8 mouse cellular contexts compared by ENCODE assay signal in genomic region chr5:118214012-118214411, GRCm38 (mm10). TPM values are rescaled to one million over a fixed set of nuclear protein-coding genes. Genes with fewer than 3 reads are reported as not detected.
DNase-seq lines count a peak whose midpoint lies in the region; ATAC-seq and TF ChIP-seq lines count a peak whose summit lies in the region.

No protein-coding gene starts in this region.

- no peaks in the 10 kb centered on the region for H3K27me3 ChIP-seq in forebrain, embryonic 11.5 days (ENCODE audit: control insufficient read depth, insufficient read depth, low read length)
- no peaks in the 10 kb centered on the region for H3K27me3 ChIP-seq in intestine, embryonic 14.5 days (replicated peaks; ENCODE audit: control insufficient read depth, insufficient read depth, low read length)
- H3K27me3 ChIP-seq in neural tube, embryonic 13.5 days, result no peaks in the 10 kb centered on the region

- no peak for TF ChIP-seq CTCF in layer of hippocampus, adult 2 months (conservative IDR thresholded peaks at IDR 0.05)

- peak overlapping the region; percentile 82 for H3K27ac ChIP-seq in layer of hippocampus, adult 2 months
- H3K27ac ChIP-seq in forebrain, embryonic 11.5 days (ENCODE audit: low read depth, low read length), result no peak overlapping the region
- no peak overlapping the region for H3K27ac ChIP-seq in intestine, embryonic 14.5 days (ENCODE audit: low read depth)
- peak overlapping the region; percentile 46 for H3K27ac ChIP-seq in neural tube, embryonic 13.5 days (replicated peaks)

- 17% methylated on average over 5 of the region's 5 CpGs for WGBS in forebrain, embryonic 11.5 days
- WGBS in intestine, embryonic 14.5 days, result 21% methylated on average over 5 of the region's 5 CpGs
- 23% methylated on average over 5 of the region's 5 CpGs for WGBS in neural tube, embryonic 13.5 days

- peak overlapping the region; percentile 34 for H3K4me3 ChIP-seq in layer of hippocampus, adult 2 months
- peak overlapping the region; percentile 30; the same call in 1 of the 2 replicates for H3K4me3 ChIP-seq in forebrain, embryonic 11.5 days (ENCODE audit: low read depth, low read length)
- peak overlapping the region; percentile 32 for H3K4me3 ChIP-seq in intestine, embryonic 14.5 days (ENCODE audit: low read depth, low read length)
- H3K4me3 ChIP-seq in neural tube, embryonic 13.5 days, result peak overlapping the region; percentile 31

- no peak for DNase-seq in layer of hippocampus, adult 2 months (ENCODE audit: low spot score in 2 of 2)
- no peak for DNase-seq in layer of hippocampus, postnatal 36 days
- DNase-seq in forebrain, embryonic 11.5 days (ENCODE audit: low spot score), result no peak
- DNase-seq in intestine, embryonic 14.5 days (ENCODE audit: low spot score), result peak; percentile 57
- DNase-seq in adrenal gland, postnatal 10 days, result no peak
- DNase-seq in layer of hippocampus, adult 9-10 months (ENCODE audit: low spot score), result no peak
- DNase-seq in left cerebral cortex, adult 9 months (ENCODE audit: low spot score in 2 of 2), result no peak

- H3K4me1 ChIP-seq in forebrain, embryonic 11.5 days (replicated peaks; ENCODE audit: control insufficient read depth, insufficient read depth, low read length), result peaks cover 7% of the 10 kb centered on the region; the same call in 1 of the 2 replicates
- H3K4me1 ChIP-seq in intestine, embryonic 14.5 days (replicated peaks; ENCODE audit: control insufficient read depth, insufficient read depth, low read length), result peaks cover 9% of the 10 kb centered on the region
- H3K4me1 ChIP-seq in neural tube, embryonic 13.5 days (replicated peaks), result peaks cover 38% of the 10 kb centered on the region

- peak overlapping the region; percentile 9; the same call in 1 of the 2 replicates for H3K9ac ChIP-seq in forebrain, embryonic 11.5 days (ENCODE audit: low read length)
- H3K9ac ChIP-seq in intestine, embryonic 14.5 days (ENCODE audit: low read length), result peak overlapping the region; percentile 37
- H3K9ac ChIP-seq in neural tube, embryonic 13.5 days, result peak overlapping the region; percentile 64

- H3K36me3 ChIP-seq in forebrain, embryonic 11.5 days (ENCODE audit: control insufficient read depth, insufficient read depth, low read length), result no peaks in the 10 kb centered on the region; the same call in 1 of the 2 replicates
- no peaks in the 10 kb centered on the region for H3K36me3 ChIP-seq in intestine, embryonic 14.5 days (ENCODE audit: control insufficient read depth, insufficient read depth, low read length)
- H3K36me3 ChIP-seq in neural tube, embryonic 13.5 days, result peaks cover 22% of the 10 kb centered on the region

- H3K9me3 ChIP-seq in forebrain, embryonic 11.5 days (ENCODE audit: control insufficient read depth, low read length), result no peaks in the 10 kb centered on the region
- H3K9me3 ChIP-seq in intestine, embryonic 14.5 days (ENCODE audit: control insufficient read depth, low read length), result no peaks in the 10 kb centered on the region
- H3K9me3 ChIP-seq in neural tube, embryonic 13.5 days, result no peaks in the 10 kb centered on the region

- ATAC-seq in forebrain, embryonic 11.5 days (replicated peaks; ENCODE audit: low FRiP score), result peak; percentile 36
- 0 out of 2 replicates have a peak, but pooled peaks have one; percentile 18 for ATAC-seq in intestine, embryonic 14.5 days (replicated peaks; ENCODE audit: low FRiP score, low TSS enrichment, low read depth)
- ATAC-seq in neural tube, embryonic 13.5 days (ENCODE audit: low read depth), result 0 out of 2 replicates have a peak, but pooled peaks have one; percentile 13

- peak overlapping the region; percentile 69; the same call in 1 of the 2 replicates for H3K4me2 ChIP-seq in forebrain, embryonic 11.5 days (ENCODE audit: low read depth, low read length, severe bottlenecking)
- H3K4me2 ChIP-seq in intestine, embryonic 14.5 days (ENCODE audit: low read length), result peak overlapping the region; percentile 64
- peak overlapping the region; percentile 63 for H3K4me2 ChIP-seq in neural tube, embryonic 13.5 days

RNA-seq across cellular contexts. Expression of gene Rnft2, which starts 30.9 kb away (rescaled TPM):
- total RNA-seq in layer of hippocampus, adult 2 months (2021), result 10 to 100 TPM; 68.1 to 71.9 TPM
- total RNA-seq in layer of hippocampus, postnatal 36 days (2021), result 10 to 100 TPM; 71.5 to 72.2 TPM
- 6.2 and 7.8 TPM in 2 replicates for polyA plus RNA-seq in forebrain, embryonic 11.5 days (2014; fragmentation: Nextera tagmentation; extraction: Ambion mirVana)
- 2.5 and 2.7 TPM in 2 replicates for polyA plus RNA-seq in intestine, embryonic 14.5 days (2014; fragmentation: Nextera tagmentation; extraction: Ambion mirVana)
- polyA plus RNA-seq in neural tube, embryonic 13.5 days (2015; fragmentation: Nextera tagmentation; extraction: Ambion mirVana), result 9.7 and 14.1 TPM in 2 replicates
- 1 to 10 TPM; 4.0 to 5.5 TPM for total RNA-seq in adrenal gland, postnatal 10 days (2021)

RNA-seq across cellular contexts. Expression of gene 2410131K14Rik, which starts 31.0 kb away (rescaled TPM):
- 10 to 100 TPM; 13.8 to 14.5 TPM for total RNA-seq in layer of hippocampus, adult 2 months (2021)
- total RNA-seq in layer of hippocampus, postnatal 36 days (2021), result 10 to 100 TPM; 16.5 to 16.7 TPM
- 11.8 and 13.0 TPM in 2 replicates for polyA plus RNA-seq in forebrain, embryonic 11.5 days (2014; fragmentation: Nextera tagmentation; extraction: Ambion mirVana)
- polyA plus RNA-seq in intestine, embryonic 14.5 days (2014; fragmentation: Nextera tagmentation; extraction: Ambion mirVana), result 8.5 and 9.2 TPM in 2 replicates
- 13.6 and 14.9 TPM in 2 replicates for polyA plus RNA-seq in neural tube, embryonic 13.5 days (2015; fragmentation: Nextera tagmentation; extraction: Ambion mirVana)
- total RNA-seq in adrenal gland, postnatal 10 days (2021), result 1 to 10 TPM; 7.7 to 8.6 TPM

RNA-seq across cellular contexts. Expression of gene Hrk, which starts 49.6 kb away (rescaled TPM):
- total RNA-seq in layer of hippocampus, adult 2 months (2021), result 10 to 100 TPM; 35.1 to 38.4 TPM
- 10 to 100 TPM; 38.0 to 40.2 TPM for total RNA-seq in layer of hippocampus, postnatal 36 days (2021)
- 0.09 and 0.20 TPM in 2 replicates for polyA plus RNA-seq in forebrain, embryonic 11.5 days (2014; fragmentation: Nextera tagmentation; extraction: Ambion mirVana)
- 0.22 and 0.28 TPM in 2 replicates for polyA plus RNA-seq in intestine, embryonic 14.5 days (2014; fragmentation: Nextera tagmentation; extraction: Ambion mirVana)
- 3.3 and 3.4 TPM in 2 replicates for polyA plus RNA-seq in neural tube, embryonic 13.5 days (2015; fragmentation: Nextera tagmentation; extraction: Ambion mirVana)
- under 1 TPM; 0.33 to 0.91 TPM for total RNA-seq in adrenal gland, postnatal 10 days (2021)

RNA-seq across cellular contexts. Expression of gene Fbxw8, which starts 58.7 kb away (rescaled TPM):
- total RNA-seq in layer of hippocampus, adult 2 months (2021), result 10 to 100 TPM; 33.0 to 36.4 TPM
- total RNA-seq in layer of hippocampus, postnatal 36 days (2021), result 10 to 100 TPM; 35.2 to 37.7 TPM
- polyA plus RNA-seq in forebrain, embryonic 11.5 days (2014; fragmentation: Nextera tagmentation; extraction: Ambion mirVana), result 27.6 and 28.5 TPM in 2 replicates
- 25.2 and 25.3 TPM in 2 replicates for polyA plus RNA-seq in intestine, embryonic 14.5 days (2014; fragmentation: Nextera tagmentation; extraction: Ambion mirVana)
- polyA plus RNA-seq in neural tube, embryonic 13.5 days (2015; fragmentation: Nextera tagmentation; extraction: Ambion mirVana), result 25.1 and 25.5 TPM in 2 replicates
- total RNA-seq in adrenal gland, postnatal 10 days (2021), result 10 to 100 TPM; 51.8 to 53.4 TPM

Comparison
In these comparisons a context has a peak if more than half of its experiments do, and no peak if none do; other contexts are left out.
1. H3K27ac ChIP-seq: peak in layer of hippocampus, adult 2 months (single experiment) and neural tube, embryonic 13.5 days (single experiment); none in forebrain, embryonic 11.5 days (single experiment) and intestine, embryonic 14.5 days (single experiment).
2. H3K9ac ChIP-seq: peak in every context shown above with its lines; median percentile 64 in neural tube, embryonic 13.5 days; 37 in intestine, embryonic 14.5 days; 9 in forebrain, embryonic 11.5 days.
3. RNA of gene Rnft2, which starts 30.9 kb away (total RNA-seq): 71.5 to 72.2 TPM in layer of hippocampus, postnatal 36 days and 68.1 to 71.9 TPM in layer of hippocampus, adult 2 months; 4.0 to 5.5 TPM in adrenal gland, postnatal 10 days; every median in the first group is over 10 times any median in the second.
4. RNA of gene Hrk, which starts 49.6 kb away (total RNA-seq): 38.0 to 40.2 TPM in layer of hippocampus, postnatal 36 days and 35.1 to 38.4 TPM in layer of hippocampus, adult 2 months; 0.33 to 0.91 TPM in adrenal gland, postnatal 10 days; every median in the first group is over 10 times any median in the second.
5. Peak in every context shown above with its lines, with median percentiles within 50 percentile points of each other: H3K4me3 ChIP-seq, ATAC-seq and H3K4me2 ChIP-seq.